ENCODE assay signal across 8 mouse cellular contexts in the genomic region with DNA sequence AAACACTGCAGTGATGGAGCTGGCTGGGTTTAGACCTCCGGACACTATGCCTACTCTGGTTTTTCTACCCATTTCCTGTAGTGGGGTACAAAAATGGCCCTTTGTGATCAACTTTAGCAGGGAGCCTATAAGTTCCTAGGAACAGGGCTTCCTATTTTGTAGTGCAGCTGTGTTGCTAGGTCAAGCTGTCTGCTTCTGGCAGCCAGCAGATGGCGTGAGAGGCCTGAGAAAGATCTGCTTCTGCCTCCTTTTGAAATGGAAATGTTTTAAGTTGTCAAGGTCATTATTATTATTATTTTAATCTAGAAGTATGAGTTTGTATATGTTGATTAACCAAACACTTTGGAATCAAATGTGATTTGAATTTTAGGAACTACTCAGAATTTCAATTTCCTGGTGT. TPM values are rescaled to one million over a fixed set of nuclear protein-coding genes. Genes with fewer than 3 reads are reported as not detected.
DNase-seq lines count a peak whose midpoint lies in the region; ATAC-seq and TF ChIP-seq lines count a peak whose summit lies in the region.
"Had no signal": no experiment of that assay in that cellular context is flagged by ENCODE, and none has a peak within 500 bp of the region (broad histone marks: within the 10 kb centered on the region; RNA-seq: fewer than 3 reads in every experiment).

No protein-coding gene starts in this region.

- H3K27me3 ChIP-seq in hindbrain, postnatal 0 days (ENCODE audit: insufficient read depth, low read length) = no peaks in the 10 kb centered on the region
- no peaks in the 10 kb centered on the region for H3K27me3 ChIP-seq in hindbrain, embryonic 16.5 days (replicated peaks; ENCODE audit: control insufficient read depth, insufficient read depth, low read length)
- no peaks in the 10 kb centered on the region for H3K27me3 ChIP-seq in lung, embryonic 14.5 days (ENCODE audit: insufficient read depth, low read length)
- H3K27me3 ChIP-seq in stomach, postnatal 0 days (ENCODE audit: control insufficient read depth, insufficient read depth, low read length) = no peaks in the 10 kb centered on the region
- H3K27me3 ChIP-seq: midbrain, embryonic 12.5 days had no signal

- H3K4me2 ChIP-seq in hindbrain, postnatal 0 days (ENCODE audit: low read depth, low read length) = no peak overlapping the region
- H3K4me2 ChIP-seq in hindbrain, embryonic 16.5 days (ENCODE audit: low read length) = no peak overlapping the region
- H3K4me2 ChIP-seq in lung, embryonic 14.5 days = no peak overlapping the region
- H3K4me2 ChIP-seq in stomach, postnatal 0 days (replicated peaks; ENCODE audit: low read depth) = no peak overlapping the region
- H3K4me2 ChIP-seq: midbrain, embryonic 12.5 days had no signal

- H3K9ac ChIP-seq in hindbrain, postnatal 0 days (replicated peaks; ENCODE audit: low read length) = no peak overlapping the region
- no peak overlapping the region for H3K9ac ChIP-seq in hindbrain, embryonic 16.5 days (ENCODE audit: low read depth, low read length)
- H3K9ac ChIP-seq in lung, embryonic 14.5 days = no peak overlapping the region
- no peak overlapping the region for H3K9ac ChIP-seq in stomach, postnatal 0 days (ENCODE audit: low read length)
- H3K9ac ChIP-seq: midbrain, embryonic 12.5 days had no signal

- no peaks in the 10 kb centered on the region for H3K36me3 ChIP-seq in hindbrain, postnatal 0 days (ENCODE audit: insufficient read depth, low read length)
- no peaks in the 10 kb centered on the region for H3K36me3 ChIP-seq in hindbrain, embryonic 16.5 days (ENCODE audit: control insufficient read depth, insufficient read depth, low read length)
- H3K36me3 ChIP-seq in lung, embryonic 14.5 days (ENCODE audit: insufficient read depth) = peaks cover 13% of the 10 kb centered on the region; the same call in 1 of the 2 replicates
- no peaks in the 10 kb centered on the region for H3K36me3 ChIP-seq in stomach, postnatal 0 days (ENCODE audit: control insufficient read depth, insufficient read depth, low read length)

- no peaks in the 10 kb centered on the region for H3K4me1 ChIP-seq in hindbrain, postnatal 0 days (ENCODE audit: insufficient read depth, low read length)
- no peaks in the 10 kb centered on the region for H3K4me1 ChIP-seq in hindbrain, embryonic 16.5 days (ENCODE audit: control insufficient read depth, insufficient read depth, low read depth, low read length)
- no peaks in the 10 kb centered on the region for H3K4me1 ChIP-seq in lung, embryonic 14.5 days (ENCODE audit: insufficient read depth)
- no peaks in the 10 kb centered on the region for H3K4me1 ChIP-seq in stomach, postnatal 0 days (replicated peaks; ENCODE audit: control insufficient read depth, insufficient read depth)
- H3K4me1 ChIP-seq: midbrain, embryonic 12.5 days had no signal

- H3K9me3 ChIP-seq in hindbrain, postnatal 0 days (ENCODE audit: low read length) = no peaks in the 10 kb centered on the region
- H3K9me3 ChIP-seq in hindbrain, embryonic 16.5 days (ENCODE audit: control insufficient read depth, low read length) = no peaks in the 10 kb centered on the region
- H3K9me3 ChIP-seq in lung, embryonic 14.5 days (ENCODE audit: low read depth, low read length) = no peaks in the 10 kb centered on the region
- H3K9me3 ChIP-seq in stomach, postnatal 0 days (ENCODE audit: control insufficient read depth, low read length) = no peaks in the 10 kb centered on the region
- H3K9me3 ChIP-seq: midbrain, embryonic 12.5 days had no signal

- TF ChIP-seq CTCF in hindbrain, postnatal 0 days (IDR thresholded peaks at IDR 0.05; ENCODE audit: low read depth) = peak; percentile 63
- peak; percentile 36; the same call in 1 of the 2 replicates for TF ChIP-seq CTCF in lung, embryonic 14.5 days (IDR thresholded peaks at IDR 0.05; ENCODE audit: low read depth)
- TF ChIP-seq CTCF in stomach, postnatal 0 days (IDR thresholded peaks at IDR 0.05; ENCODE audit: low read depth) = peak; percentile 71

- H3K27ac ChIP-seq in hindbrain, postnatal 0 days = no peak overlapping the region
- H3K27ac ChIP-seq in hindbrain, embryonic 16.5 days (ENCODE audit: low read depth, low read length) = no peak overlapping the region
- no peak overlapping the region for H3K27ac ChIP-seq in lung, embryonic 14.5 days (ENCODE audit: low read depth)
- no peak overlapping the region for H3K27ac ChIP-seq in stomach, postnatal 0 days (replicated peaks)
- H3K27ac ChIP-seq: midbrain, embryonic 12.5 days had no signal

- TF ChIP-seq EP300 in stomach, postnatal 0 days (optimal IDR thresholded peaks at IDR 0.05) = no peak

- peak; percentile 60 for DNase-seq in hindbrain, postnatal 0 days (ENCODE audit: low spot score)
- peak; percentile 61 for DNase-seq in A20 (ENCODE audit: low read depth, low spot score)
- peak; percentile 78 for DNase-seq in CD4-positive, CD25-positive, alpha-beta regulatory T cell, adult 2 months (ENCODE audit: low read depth, low spot score)
- DNase-seq in lung, embryonic 14.5 days = peak; percentile 52
- DNase-seq in stomach, postnatal 0 days (ENCODE audit: low spot score) = peak; percentile 48

- ATAC-seq in hindbrain, postnatal 0 days = no peak
- no peak for ATAC-seq in hindbrain, embryonic 16.5 days
- peak; percentile 71 for ATAC-seq in common myeloid progenitor, adult 5-6 weeks (replicated peaks; ENCODE audit: low read depth, poor library complexity, severe bottlenecking)
- ATAC-seq in lung, embryonic 14.5 days (ENCODE audit: insufficient read depth) = no peak
- ATAC-seq in stomach, postnatal 0 days (ENCODE audit: low FRiP score, low TSS enrichment) = no peak

- H3K4me3 ChIP-seq in hindbrain, postnatal 0 days (ENCODE audit: low read length) = no peak overlapping the region
- H3K4me3 ChIP-seq in hindbrain, embryonic 16.5 days (ENCODE audit: low read length) = no peak overlapping the region
- no peak overlapping the region for H3K4me3 ChIP-seq in lung, embryonic 14.5 days (ENCODE audit: low read depth, low read length)
- H3K4me3 ChIP-seq in stomach, postnatal 0 days (ENCODE audit: low read depth, low read length) = no peak overlapping the region
- H3K4me3 ChIP-seq: midbrain, embryonic 12.5 days had no signal

- WGBS in hindbrain, postnatal 0 days = 37% methylated on average over 2 of the region's 2 CpGs
- 50% methylated on average over 2 of the region's 2 CpGs for WGBS in hindbrain, embryonic 16.5 days
- 52% methylated on average over 2 of the region's 2 CpGs for WGBS in lung, embryonic 14.5 days
- 44% methylated on average over 2 of the region's 2 CpGs for WGBS in stomach, postnatal 0 days

RNA-seq across cellular contexts. Expression of gene Otud5, which starts 13.4 kb away (rescaled TPM):
- 64.9 and 75.8 TPM in 2 replicates for total RNA-seq in hindbrain, postnatal 0 days (2014; rRNA removed)
- 36.8 and 37.3 TPM in 2 replicates for polyA plus RNA-seq in hindbrain, postnatal 0 days (2015; fragmentation: Nextera tagmentation; extraction: Ambion mirVana)
- 34.2 and 41.2 TPM in 2 replicates for polyA plus RNA-seq in hindbrain, embryonic 16.5 days (2015; fragmentation: Nextera tagmentation; extraction: Ambion mirVana)
- total RNA-seq in common myeloid progenitor, adult 5-6 weeks (2017) = 57.0 and 57.9 TPM in 2 replicates
- 29.9 and 31.7 TPM in 2 replicates for polyA plus RNA-seq in lung, embryonic 14.5 days (2014; fragmentation: Nextera tagmentation; extraction: Ambion mirVana)
- polyA plus RNA-seq in stomach, postnatal 0 days (2015; fragmentation: Nextera tagmentation; extraction: Ambion mirVana) = 21.2 and 22.0 TPM in 2 replicates

RNA-seq across cellular contexts. Expression of gene Pim2, which starts 23.5 kb away (rescaled TPM):
- 13.9 and 18.3 TPM in 2 replicates for total RNA-seq in hindbrain, postnatal 0 days (2014; rRNA removed)
- polyA plus RNA-seq in hindbrain, postnatal 0 days (2015; fragmentation: Nextera tagmentation; extraction: Ambion mirVana) = 20.8 and 22.3 TPM in 2 replicates
- 25.7 and 27.0 TPM in 2 replicates for polyA plus RNA-seq in hindbrain, embryonic 16.5 days (2015; fragmentation: Nextera tagmentation; extraction: Ambion mirVana)
- 2.2 and 5.0 TPM in 2 replicates for total RNA-seq in common myeloid progenitor, adult 5-6 weeks (2017)
- 6.6 and 6.9 TPM in 2 replicates for polyA plus RNA-seq in lung, embryonic 14.5 days (2014; fragmentation: Nextera tagmentation; extraction: Ambion mirVana)
- 4.8 and 5.0 TPM in 2 replicates for polyA plus RNA-seq in stomach, postnatal 0 days (2015; fragmentation: Nextera tagmentation; extraction: Ambion mirVana)

RNA-seq across cellular contexts. Expression of gene Slc35a2, which starts 29.2 kb away (rescaled TPM):
- 38.0 and 61.0 TPM in 2 replicates for total RNA-seq in hindbrain, postnatal 0 days (2014; rRNA removed)
- polyA plus RNA-seq in hindbrain, postnatal 0 days (2015; fragmentation: Nextera tagmentation; extraction: Ambion mirVana) = 43.7 and 46.2 TPM in 2 replicates
- 50.7 and 50.9 TPM in 2 replicates for polyA plus RNA-seq in hindbrain, embryonic 16.5 days (2015; fragmentation: Nextera tagmentation; extraction: Ambion mirVana)
- 10.5 and 13.2 TPM in 2 replicates for total RNA-seq in common myeloid progenitor, adult 5-6 weeks (2017)
- polyA plus RNA-seq in lung, embryonic 14.5 days (2014; fragmentation: Nextera tagmentation; extraction: Ambion mirVana) = 13.7 and 15.3 TPM in 2 replicates
- polyA plus RNA-seq in stomach, postnatal 0 days (2015; fragmentation: Nextera tagmentation; extraction: Ambion mirVana) = 28.7 and 32.5 TPM in 2 replicates

RNA-seq across cellular contexts. Expression of gene Kcnd1, which starts 32.5 kb away (rescaled TPM):
- 3.1 and 3.4 TPM in 2 replicates for total RNA-seq in hindbrain, postnatal 0 days (2014; rRNA removed)
- polyA plus RNA-seq in hindbrain, postnatal 0 days (2015; fragmentation: Nextera tagmentation; extraction: Ambion mirVana) = 4.1 and 5.9 TPM in 2 replicates
- polyA plus RNA-seq in hindbrain, embryonic 16.5 days (2015; fragmentation: Nextera tagmentation; extraction: Ambion mirVana) = 5.3 and 6.4 TPM in 2 replicates
- 0.91 TPM in 1 of 2 replicates, not detected in the other for total RNA-seq in common myeloid progenitor, adult 5-6 weeks (2017)
- polyA plus RNA-seq in lung, embryonic 14.5 days (2014; fragmentation: Nextera tagmentation; extraction: Ambion mirVana) = 1.6 and 2.0 TPM in 2 replicates
- 0.42 and 0.92 TPM in 2 replicates for polyA plus RNA-seq in stomach, postnatal 0 days (2015; fragmentation: Nextera tagmentation; extraction: Ambion mirVana)

RNA-seq across cellular contexts. Expression of gene Pqbp1, which starts 44.5 kb away (rescaled TPM):
- 83.8 and 100 TPM in 2 replicates for total RNA-seq in hindbrain, postnatal 0 days (2014; rRNA removed)
- polyA plus RNA-seq in hindbrain, postnatal 0 days (2015; fragmentation: Nextera tagmentation; extraction: Ambion mirVana) = 200 and 201 TPM in 2 replicates
- polyA plus RNA-seq in hindbrain, embryonic 16.5 days (2015; fragmentation: Nextera tagmentation; extraction: Ambion mirVana) = 204 and 212 TPM in 2 replicates
- 156 and 162 TPM in 2 replicates for total RNA-seq in common myeloid progenitor, adult 5-6 weeks (2017)
- polyA plus RNA-seq in lung, embryonic 14.5 days (2014; fragmentation: Nextera tagmentation; extraction: Ambion mirVana) = 96.0 and 101 TPM in 2 replicates
- 60.6 and 62.2 TPM in 2 replicates for polyA plus RNA-seq in stomach, postnatal 0 days (2015; fragmentation: Nextera tagmentation; extraction: Ambion mirVana)
